Mouse (Mus musculus) embryonic fibroblast, embryonic 13.5 days (primary cell): ENCODE measurements at regions not wholly inside any gene's neighbourhood (a gene's known extent, or its start where the extent isn't known, plus 50 kb on each side); places are given as distances from the start of the nearest gene placed in this dataset.

Source experiments
- CTCF ChIP-seq: IDR thresholded peaks from 2 replicates; pipeline ENCODE4 v1.5.1; 2011; ENCODE audit warnings: mild to moderate bottlenecking, control low read depth, low read length, moderate library complexity, borderline replicate concordance; ENCODE audit not compliant: insufficient read depth
- POLR2A ChIP-seq: IDR thresholded peaks from 2 replicates; pipeline ENCODE4 v1.6.1; 2011; ENCODE audit warnings: low read depth, mild to moderate bottlenecking, control low read depth, low read length, moderate library complexity

DNA sequence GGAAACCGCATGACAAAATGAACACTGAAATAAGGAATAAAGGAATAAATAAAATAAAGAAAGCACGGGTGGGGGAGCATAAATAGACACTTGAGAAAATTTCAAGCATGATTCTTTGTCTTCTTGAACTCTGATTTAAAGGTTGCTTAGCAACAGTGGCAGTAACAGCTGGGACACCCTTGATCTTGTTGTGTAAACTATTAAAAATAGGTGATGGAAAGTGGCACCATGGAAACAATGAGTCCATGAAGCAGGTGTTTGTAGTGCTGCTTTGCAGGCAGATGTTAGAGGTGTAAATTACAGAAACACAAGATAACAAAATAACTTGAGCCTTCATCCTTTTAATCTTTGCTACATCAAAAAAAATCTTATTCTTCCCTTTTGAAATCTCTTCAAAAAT, 688.2 kb upstream of the Gje1 start:
- TF ChIP-seq POLR2A = no peak
- no peak for TF ChIP-seq CTCF
